Mouse (Mus musculus) brain, embryonic 14.5 days (tissue): Measurements from ENCODE around the gene Stk17b.

Source experiments
- CTCF ChIP-seq: fragments of 200-500 bp; IDR thresholded peaks from 2 replicates; pipeline ENCODE4 v1.5.1; 2012; ENCODE audit warnings: inconsistent platforms, mild to moderate bottlenecking, moderate library complexity, borderline replicate concordance; ENCODE audit not compliant: insufficient read depth, insufficient read length; ENCODE audit errors: extremely low read depth
- POLR2A ChIP-seq: fragments of 200-500 bp; IDR thresholded peaks from 2 replicates; pipeline ENCODE4 v1.6.1; 2012; ENCODE audit warnings: mild to moderate bottlenecking, inconsistent platforms, borderline replicate concordance; ENCODE audit not compliant: poor library complexity, insufficient read depth, insufficient read length, severe bottlenecking; ENCODE audit errors: extremely low read depth

DNA sequence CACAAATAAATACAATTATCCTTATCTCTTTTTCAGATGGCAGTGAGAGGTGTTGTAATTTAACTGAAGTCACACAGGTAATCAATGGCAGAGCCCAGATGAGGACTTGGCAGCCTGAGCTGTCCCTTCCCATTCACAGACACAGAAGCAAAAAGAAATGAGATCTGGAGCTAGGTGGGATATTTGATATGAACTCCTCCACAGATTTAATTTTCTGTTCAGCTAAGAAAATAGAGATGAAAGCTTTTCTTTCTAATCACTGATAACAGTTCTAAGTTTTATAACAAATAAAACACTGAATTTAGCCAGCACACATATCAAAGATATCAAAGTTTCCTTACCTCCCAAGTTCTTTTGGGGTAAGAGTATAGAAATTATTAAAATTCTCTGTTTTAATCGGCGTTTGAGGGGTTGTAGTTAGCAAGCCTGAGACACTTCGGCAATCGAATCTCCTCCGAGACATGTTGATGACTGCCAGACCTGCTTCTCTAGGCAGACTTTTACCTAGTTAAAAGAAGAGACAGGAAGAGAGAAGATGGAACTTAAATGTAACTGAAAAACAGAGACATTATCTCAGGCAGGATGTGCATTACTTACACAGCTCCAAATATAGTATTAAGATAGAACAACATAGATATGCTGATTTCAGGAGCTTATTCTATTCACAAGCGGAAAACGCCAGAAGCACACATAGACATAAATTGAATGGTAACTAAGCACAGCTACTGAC lies 8.7 kb downstream of the Stk17b start:
- no peak for TF ChIP-seq CTCF
- no peak for TF ChIP-seq POLR2A
